Mouse (Mus musculus) kidney, adult 11 months (tissue): Measurements from ENCODE around the gene Eps8.

Experiments
- DNase-seq: peaks from one replicate; pipeline ENCODE4 v3.0.0; 2022

Eps8 gene

DNA sequence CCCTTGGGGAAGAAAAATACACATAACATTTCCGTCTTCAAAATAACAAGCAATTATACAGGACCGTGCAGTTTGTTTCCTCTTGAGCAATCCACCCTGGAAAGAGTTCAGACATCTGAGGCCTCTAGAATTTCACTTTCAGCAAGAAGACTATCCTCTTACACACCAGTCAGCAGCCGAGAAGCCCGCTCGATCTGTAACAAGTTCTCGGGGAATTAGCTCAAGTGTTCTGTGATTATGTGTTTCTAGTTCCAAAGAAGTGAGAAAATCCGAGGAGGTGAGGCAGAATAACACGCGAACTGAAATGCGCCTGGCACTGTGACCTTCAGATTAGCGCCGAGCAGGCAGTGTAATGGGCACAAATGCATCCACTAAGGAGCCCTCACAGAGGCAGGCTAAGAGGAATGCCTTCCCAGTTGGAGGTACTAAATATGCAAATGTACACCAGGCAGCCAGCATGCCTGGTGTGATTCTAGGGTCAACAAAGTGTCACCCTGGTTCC lies 94.3 kb downstream of the Eps8 start:
- DNase-seq = peak; percentile 73

DNA sequence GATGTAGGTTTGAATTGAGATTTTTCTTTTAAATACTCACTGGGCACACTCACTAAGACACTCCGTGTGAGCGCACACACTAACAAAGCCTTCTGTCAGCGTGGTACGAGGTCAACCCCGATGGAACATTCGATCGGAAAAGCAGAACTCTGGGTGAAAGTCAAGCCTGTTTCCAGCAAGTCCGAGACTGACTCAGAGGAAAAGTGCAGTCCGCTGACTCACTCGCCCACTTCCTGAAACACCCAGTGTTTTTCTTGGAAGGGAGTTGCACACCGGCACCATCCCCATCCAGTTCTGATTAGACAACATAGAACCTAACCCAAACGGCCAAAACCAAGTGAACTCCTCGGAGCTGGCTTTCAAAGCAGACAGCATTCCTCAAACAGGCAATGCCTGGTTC lies 95.8 kb downstream of the Eps8 start:
- peak; percentile 64 for DNase-seq

DNA sequence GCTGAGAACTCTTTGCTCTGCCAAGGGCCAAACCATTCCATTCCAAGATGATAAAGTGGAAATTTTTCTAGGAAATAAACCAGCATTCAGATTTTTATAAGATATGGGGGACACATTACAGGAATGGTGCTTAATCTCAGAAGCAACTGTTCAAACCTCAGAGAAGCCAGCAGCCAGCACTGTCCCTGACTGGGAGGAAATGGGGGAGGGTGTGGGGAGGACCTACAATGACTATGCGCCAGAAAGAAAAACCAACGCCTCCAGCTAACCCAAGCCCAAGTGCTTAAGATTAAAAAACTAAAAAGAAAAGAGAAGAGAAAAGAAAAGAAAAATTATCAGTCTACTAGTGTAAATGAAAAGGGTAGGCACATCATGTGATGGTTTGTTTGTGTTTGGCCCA lies 97.0 kb downstream of the Eps8 start:
- no peak for DNase-seq

DNA sequence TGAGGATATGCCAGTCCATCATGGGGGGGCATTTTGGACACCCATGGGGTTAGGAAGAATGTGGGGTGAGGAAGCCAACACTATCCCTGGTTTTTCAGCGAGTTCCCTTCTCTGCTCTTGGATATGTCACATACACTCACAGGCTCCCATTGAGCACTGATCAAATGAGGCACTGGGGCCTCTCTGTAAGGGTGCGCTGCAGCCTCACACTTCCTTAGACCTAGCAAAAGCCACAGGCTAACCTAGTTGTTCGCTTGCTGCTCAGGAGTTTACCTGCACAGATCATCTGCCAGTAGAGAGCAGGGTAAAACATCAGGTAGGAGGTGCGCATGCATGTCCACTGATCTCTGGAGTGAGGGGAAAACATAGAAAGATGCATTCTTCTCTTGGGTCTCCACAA lies 97.5 kb downstream of the Eps8 start:
- DNase-seq = no peak

DNA sequence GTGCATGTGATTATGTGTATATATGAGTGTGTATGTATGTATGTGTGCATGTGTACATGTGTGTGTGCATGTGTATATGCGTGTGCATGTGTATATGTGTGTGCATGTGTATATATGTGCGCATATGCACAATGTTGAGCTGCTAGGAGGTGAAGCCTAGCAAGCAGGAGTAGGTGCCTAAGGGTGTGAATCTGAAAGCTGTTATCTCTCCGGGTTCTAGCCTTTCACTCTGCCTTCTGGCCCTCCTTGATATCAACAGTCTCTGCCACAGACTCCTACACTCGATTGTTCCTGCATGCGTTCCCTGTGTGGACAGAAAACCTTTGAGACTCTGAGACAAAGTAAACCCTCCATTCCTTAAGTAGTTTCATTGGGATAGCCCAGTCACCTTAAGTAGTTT lies 98.0 kb downstream of the Eps8 start:
- no peak for DNase-seq

DNA sequence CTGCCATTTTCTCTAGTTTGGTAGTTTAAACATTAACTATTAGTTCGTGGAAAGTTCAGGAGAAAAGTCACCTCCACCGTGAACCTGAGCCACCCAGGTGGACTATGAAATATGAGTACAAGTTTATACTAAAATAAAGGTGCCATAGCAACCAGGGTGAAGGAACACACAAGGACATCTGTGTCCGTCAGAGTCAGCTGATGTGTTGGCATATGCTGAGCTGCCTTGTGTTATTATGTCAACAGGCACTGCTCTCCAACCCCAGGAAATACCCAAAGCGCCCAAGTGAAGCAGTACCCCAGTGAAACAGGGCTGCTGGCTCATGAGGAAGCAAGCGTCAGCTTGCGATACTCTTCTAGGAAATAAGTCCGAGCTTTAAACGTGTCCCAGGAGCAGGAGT lies 104.5 kb downstream of the Eps8 start:
- DNase-seq = peak; percentile 76

DNA sequence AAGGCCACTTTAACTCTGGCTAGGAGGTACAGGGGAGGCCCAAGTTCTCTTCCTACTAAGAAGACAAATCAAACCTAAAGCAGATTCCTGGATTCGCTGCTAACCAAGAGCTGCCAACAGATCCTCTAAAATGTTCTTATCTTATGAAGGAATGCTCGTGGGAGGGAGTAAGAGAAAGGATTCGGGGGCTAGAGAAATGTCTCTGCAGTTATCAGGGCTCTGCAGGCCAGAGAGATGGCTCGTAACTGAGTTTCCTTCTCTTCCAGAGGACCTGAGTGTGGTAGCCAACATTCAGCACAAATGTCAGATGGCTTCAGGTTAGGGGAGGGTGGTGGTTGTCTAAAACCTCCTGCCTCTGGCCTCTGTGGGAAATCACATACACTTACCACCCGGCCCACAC lies 106.1 kb downstream of the Eps8 start:
- DNase-seq = no peak

DNA sequence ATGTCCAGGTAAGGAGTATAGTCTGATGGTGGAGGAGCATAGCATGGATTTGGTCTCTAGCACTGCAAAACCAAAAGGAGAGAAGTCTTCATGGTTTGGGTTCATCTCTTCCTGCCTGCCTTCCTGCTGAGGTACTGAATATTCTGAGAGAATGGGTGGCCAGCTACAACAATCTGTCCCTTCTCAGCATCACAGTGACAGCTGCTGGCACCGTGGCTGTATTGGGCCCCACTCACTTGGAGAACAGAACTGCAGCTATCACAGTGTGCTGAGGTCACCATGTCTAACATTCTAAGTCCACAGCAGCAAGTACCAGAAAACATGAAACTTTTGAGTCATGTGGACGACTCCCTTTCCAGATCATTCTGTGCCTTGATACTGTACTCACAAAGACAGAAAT lies 107.1 kb downstream of the Eps8 start:
- no peak for DNase-seq

DNA sequence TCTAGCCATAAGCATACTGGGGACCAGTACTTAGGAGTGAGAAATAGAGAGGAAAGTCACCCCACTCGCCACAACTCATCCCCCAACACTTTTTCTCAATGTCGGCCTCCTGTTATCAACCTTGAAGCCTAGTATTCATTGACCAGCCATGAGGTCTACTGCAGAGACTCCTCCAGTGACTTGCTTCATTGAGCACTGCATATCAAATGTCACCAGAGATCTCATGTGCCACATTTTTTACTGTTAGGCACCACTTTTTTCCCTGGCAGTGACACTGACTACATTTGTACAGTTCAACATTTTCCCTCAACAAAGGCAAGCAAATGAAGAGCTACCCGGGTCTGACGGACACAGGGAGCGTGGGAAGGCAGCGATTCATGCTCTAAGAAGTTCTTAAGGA lies 108.6 kb downstream of the Eps8 start:
- DNase-seq = no peak

DNA sequence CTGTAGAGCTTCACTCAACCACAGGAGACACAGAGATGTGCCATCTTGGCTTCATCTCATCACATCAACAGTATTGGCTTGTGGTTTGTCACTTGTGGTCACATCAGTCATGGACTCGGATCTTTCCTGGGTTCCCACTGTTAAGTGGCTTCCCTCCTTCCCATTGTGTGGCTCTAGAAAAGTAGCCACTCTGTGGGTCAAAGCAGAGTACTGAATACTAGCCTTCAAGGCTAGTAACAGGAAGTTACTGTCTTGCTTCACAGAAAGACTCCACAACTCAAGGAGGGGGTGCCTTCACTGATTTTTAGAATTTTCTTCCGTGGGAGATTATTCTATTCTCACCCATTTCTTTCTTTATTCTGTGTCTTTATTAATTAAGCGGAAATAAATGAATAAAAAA lies 109.3 kb downstream of the Eps8 start:
- no peak for DNase-seq

DNA sequence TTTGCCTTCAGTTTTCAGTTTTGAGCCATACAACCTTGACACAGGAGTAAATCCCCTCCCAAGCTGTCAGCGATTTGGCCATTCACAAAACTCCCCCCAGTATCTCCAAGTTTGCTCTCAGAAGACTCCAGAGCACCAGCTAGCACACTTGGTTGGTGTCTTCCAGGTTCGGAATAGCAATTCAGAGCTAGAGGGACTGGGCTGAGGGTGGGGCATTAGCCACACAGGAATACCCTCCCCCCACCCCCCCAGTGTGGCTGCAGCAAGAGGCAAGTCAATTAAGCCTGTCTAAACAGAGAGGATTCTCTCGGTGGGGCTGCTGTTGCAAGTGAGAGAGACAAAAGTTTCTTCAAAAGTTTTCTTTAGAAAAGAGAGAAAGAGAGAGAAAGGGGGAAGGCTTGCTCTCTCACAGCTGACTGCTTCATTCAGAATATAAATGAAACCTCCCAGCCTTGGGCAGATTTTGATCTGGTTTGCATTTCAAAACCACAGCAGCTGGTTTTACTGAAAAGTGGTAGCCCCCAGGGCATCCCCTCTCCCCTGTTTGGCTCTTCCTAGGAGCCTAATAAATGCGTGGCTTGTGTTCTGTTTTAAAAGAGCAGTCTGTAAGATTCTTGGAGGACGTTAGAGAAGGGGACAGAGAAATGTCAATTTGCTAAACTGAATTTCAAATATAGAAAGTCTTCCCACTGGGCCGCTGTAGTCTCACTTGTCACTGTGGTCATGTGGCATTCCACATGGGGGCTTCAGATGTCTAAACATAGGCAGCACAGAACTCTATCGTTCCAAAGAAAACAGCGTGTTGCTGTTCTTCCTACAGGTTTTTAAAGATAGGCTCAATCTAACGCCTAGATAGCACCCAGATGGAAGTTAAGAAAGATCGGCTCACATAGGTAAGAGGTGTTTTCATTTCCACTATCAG lies 112.2 kb downstream of the Eps8 start:
- no peak for DNase-seq

DNA sequence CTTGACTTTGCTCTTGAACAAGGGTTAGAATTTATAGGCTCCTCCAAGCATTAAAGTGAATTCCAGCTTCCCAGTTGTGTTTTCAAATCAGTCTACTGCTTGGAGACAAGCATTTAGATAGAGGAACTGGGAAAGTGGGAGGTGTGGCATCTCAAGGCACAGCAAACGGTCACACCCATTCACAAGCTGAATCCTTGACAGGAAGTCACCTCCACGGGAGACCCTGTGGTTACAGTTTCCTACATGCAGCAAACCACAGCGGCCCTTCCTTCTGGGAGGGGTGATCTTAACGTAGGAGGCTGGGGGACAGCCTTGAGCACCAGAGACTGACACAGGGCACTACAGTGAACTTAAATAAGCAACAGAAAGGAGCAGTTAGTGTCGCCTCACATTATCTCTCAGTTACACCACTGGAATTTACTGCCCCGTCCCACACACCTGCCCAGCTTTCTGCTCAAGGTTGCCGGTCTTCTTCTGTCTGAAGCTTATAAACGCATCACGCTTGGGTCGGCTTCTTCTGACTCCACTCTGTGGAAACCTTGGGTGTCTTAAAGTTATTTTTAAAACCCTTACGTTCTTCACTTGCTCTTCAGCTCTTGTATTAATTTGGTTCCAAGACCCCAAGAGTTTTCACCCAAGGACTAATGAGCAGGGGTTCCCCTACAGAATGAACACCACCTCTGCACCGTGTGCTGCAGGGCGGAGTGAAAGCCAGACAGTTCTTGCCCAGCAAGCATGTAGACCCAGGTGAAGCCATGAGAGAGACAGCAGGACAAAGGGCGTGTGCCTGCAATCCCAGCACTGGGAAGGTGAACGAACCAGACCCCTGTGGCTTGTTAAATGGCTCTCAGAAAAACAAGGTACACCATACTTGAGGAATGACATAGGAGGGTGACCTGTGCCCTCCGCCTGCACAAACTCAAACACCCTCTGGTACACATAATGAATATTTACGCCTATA lies 113.2 kb downstream of the Eps8 start:
- DNase-seq = no peak

DNA sequence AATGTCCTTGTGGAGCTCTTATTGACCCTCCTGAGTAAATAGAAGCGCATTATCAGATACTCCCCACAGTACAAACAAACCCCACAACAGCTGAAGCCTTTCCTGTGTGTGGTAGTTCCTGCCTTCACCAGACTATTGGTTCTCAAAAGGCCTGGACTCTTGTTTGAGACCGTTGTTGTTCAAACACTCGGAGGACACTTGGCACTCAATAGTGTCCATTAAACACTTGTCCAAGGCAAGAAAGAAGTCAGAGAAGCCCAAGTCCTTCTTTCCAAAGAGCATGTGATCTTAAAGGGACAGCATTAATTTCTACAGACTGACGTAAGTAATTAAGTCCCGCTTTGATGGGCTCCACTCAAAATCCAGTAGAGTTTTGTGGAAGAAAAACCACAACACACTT lies 113.9 kb downstream of the Eps8 start:
- no peak for DNase-seq

DNA sequence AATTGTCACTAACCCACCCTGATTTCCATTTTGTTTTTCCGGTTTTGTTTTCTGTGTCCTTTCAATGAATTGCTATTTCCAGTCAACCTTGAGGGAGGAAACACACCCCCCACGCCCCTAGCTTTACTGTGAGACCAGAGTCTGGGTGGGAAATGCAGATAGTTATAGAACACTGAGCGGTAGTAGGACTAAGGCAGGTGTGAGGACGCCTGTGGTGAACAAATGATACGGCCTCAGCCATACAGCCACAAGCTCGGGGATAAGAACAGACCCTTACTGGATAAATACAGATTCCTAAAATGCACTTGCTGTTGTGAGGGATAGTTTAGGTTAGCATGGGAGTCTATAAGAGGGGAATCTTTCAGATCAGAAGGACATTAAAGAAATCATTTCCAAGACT lies 114.3 kb downstream of the Eps8 start:
- DNase-seq = no peak

DNA sequence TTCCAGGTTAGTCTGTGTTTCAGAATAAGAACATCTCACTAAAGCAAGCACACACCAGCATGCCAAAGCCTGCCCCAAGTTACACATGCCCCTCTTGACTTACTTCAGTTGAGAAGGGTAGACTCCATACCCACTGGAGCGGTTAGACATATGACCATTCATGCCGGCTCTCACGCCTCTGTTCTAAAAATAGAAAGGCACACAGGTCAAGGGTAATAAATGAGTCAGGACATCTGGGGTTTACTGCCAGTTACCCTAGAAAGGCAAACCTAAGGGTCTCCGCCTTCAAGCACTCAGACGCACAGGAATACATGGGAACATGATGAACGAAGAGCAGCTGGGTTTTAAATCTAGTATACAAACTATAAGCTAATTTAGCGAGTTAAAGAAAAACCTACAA lies 115.5 kb downstream of the Eps8 start:
- DNase-seq = peak; percentile 45

DNA sequence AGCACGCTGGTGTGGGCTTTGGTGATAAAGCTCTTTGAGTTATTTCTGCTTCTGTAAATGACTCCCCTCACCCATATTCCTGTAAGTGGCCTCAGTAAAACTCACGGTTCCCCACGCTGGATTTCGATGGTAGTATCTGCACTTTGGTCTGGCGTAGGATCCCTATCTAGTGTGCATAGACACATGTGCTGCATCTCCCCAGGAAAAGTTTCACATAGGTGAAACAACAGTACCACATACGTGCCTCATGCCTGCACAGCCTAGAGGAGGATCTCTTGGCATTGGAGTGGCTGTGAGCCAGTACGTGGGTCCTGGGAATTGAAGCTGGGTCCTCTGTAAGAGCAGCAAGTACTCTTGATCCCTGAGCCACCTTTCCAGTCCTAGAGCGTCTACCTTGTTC lies 121.9 kb downstream of the Eps8 start:
- no peak for DNase-seq

DNA sequence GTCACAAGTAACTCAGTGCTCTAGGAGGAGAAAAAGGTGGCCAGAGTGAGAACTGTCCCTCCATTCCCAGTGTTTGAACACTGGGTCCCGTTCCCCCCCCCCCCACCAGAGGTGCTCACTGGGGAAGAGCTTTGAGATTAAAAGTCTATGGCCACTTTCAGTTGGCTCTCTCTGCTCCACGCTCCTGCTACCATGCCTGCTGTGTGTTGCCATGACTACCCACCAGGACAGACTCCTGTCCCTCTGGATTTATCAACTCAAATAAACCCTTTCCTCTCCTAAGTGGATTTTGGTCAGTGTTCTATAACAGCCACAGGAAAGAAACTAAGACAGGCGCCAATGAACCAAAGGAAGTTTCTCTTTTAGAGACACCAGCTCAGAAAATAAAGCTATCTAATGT lies 128.9 kb downstream of the Eps8 start:
- no peak for DNase-seq

DNA sequence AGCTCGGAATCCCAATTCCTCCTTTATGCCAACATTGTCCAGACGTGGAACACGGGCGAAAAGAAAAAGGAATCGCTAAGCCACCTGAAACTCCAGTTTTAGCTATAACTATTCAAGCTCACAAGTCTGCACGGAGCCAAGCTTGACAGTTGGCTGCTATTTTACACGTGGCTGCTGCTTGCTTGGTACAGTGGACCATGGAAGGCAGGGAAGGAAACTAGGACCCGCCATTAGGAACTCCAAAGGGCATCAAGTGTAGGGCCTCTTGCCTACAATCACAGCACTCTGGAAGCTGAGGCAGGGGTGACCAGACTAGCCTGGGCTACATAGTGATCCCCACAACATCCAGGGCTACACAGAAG lies 134.4 kb downstream of the Eps8 start:
- no peak for DNase-seq

DNA sequence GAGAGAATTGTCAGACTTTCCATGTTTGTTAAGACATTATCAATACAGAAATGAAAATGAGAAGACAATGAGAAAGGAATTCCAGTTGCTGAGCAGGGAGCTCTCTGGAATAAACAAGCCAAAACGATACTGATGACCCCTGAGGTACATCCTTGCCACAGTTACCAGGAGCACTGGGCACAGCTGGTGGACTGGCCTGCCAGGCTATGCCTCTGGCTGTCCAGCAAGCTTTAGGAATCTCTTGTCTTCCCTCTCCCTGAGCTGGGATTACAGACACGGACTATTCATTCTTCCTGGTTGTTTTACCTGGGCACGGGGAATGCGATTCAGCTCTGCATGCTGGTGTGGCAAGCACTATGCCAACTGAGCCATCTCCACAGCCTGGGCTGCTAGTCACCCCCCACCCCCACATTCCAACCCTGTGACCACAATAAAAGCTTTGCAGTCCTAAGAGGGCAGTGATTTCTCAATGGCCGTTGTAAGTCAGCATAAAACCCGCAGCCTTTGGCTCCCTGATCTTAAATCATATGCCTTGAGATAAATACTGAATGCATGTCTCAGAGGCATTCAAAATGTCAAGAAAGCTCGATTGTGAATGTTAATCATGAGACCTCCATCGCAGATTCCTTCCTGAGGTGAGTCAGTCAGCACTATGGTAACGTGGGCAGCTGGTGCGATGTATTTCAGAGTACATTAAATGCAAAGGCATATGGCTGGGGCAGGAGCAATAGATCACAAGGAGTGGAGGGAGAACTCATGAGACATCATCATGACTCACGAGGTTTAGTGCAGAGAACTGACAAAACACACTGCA lies 134.9 kb downstream of the Eps8 start:
- no peak for DNase-seq

DNA sequence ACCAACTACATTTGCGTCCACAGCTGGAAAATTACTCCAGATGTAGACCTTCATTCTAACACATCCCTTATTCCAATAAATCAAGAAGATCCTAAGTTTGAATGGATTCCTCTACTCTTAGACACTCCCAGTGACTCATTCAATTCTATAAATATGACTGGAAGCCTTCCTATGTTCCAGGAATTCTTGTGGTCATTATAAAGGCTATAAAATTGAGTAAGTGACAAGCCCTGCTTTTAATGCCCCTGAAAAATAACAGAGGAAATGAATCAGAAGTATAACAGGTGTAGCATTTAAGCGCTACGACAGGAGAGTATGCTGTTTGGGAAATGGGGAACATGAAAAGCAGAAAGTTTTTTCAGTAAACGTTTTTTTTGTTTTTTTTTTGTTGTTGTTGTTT lies 139.8 kb downstream of the Eps8 start:
- no peak for DNase-seq

DNA sequence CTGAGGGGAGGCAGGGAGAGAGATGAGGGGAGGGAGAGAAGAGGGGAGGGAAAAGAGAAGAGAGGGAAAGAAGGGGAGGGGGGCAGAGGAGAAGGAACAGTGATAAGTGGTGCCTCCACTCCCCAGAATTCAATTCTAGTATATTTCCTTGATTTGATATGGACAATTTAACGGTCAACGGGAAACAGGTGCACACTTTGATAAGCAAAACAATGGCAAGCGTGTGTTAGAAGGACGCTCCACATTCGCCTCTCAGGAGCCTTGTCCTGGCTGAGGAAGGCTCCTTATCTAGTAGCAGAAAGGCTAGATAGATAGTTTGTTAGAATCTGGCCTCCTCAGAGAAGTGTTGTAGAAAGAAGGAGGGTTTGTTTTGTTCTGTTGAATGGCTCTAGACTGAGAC lies 141.9 kb downstream of the Eps8 start:
- DNase-seq = no peak

DNA sequence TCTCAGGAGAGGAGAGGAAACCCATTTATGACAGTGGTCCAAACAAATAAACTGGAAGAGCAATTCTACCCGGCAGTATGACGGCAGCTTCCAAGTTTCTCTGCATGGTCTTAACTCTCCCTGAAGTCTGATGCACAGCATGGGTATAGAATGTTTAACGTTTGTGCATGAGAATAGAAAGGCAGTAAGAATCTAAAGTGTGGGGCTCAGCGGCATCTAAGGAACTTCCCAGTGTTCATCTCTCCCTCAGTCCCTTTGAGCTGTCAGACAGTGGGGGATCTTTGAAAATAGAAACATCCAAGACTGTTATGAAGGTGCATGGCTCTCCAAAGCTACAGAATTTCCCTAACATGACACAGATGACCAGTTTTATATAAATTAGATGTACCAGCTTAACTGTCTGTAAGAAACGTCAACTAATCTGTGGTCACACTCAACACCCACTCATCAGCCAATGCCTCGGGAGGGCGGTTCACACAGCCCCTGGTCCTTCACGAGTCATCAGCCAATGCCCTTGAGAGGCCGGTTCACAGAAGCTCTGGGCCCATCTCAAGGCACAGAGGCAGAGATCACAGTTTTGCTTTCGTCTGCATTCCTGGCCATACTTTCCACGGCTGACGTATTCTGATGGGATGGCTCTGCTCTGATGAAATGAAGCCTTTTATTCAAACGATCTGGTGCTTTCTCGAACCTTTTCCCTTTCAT lies 145.2 kb downstream of the Eps8 start:
- DNase-seq = no peak
